Mouse (Mus musculus) myocyte (in vitro differentiated cells): ENCODE results near the gene Hectd1. TPM values are rescaled to one million over a fixed set of nuclear protein-coding genes. Genes with fewer than 3 reads are reported as not detected.
A peak's percentile ranks its signal among the peaks of the same experiment; 100 is the strongest.

Experiments used
- H3K27me3 ChIP-seq: one replicate; pipeline ENCODE4 v1.6.1; 2011; ENCODE audit not compliant: control insufficient read depth, insufficient read depth, insufficient read length
- H3K36me3 ChIP-seq: one replicate; pipeline ENCODE4 v1.6.1; 2011; ENCODE audit not compliant: control insufficient read depth, insufficient read depth
- H3K4me2 ChIP-seq: one replicate; pipeline ENCODE4 v1.6.1; 2011; ENCODE audit warnings: low read depth, control low read depth
- H3K4me3 ChIP-seq: one replicate; pipeline ENCODE4 v1.5.1; 2011; ENCODE audit warnings: mild to moderate bottlenecking, control low read depth, moderate library complexity
- H3K79me2 ChIP-seq: one replicate; pipeline ENCODE4 v1.6.1; 2011; ENCODE audit not compliant: control insufficient read depth, insufficient read depth
- H3ac ChIP-seq: one replicate; pipeline ENCODE4 v1.6.1; 2011; ENCODE audit not compliant: control insufficient read depth, insufficient read length
- CEBPB ChIP-seq: IDR thresholded peaks from 2 replicates; pipeline ENCODE4 v1.6.1; 2011; ENCODE audit warnings: mild to moderate bottlenecking, moderate library complexity; ENCODE audit not compliant: poor library complexity, insufficient read depth, severe bottlenecking
- E2F4 ChIP-seq: IDR thresholded peaks from one replicate; pipeline ENCODE4 v1.6.1; 2011; ENCODE audit warnings: mild to moderate bottlenecking, control low read depth, moderate library complexity; ENCODE audit not compliant: insufficient read depth
- MAX ChIP-seq: IDR thresholded peaks from one replicate; pipeline ENCODE4 v1.6.1; 2011; ENCODE audit warnings: low read depth, mild to moderate bottlenecking, control low read depth
- MYOD1 ChIP-seq, 3 experiments: IDR thresholded peaks; one replicate each; pipeline ENCODE4 v1.6.1; 2011; ENCODE audit warnings: control low read depth in 2 of 3, low read depth in 2 of 3, mild to moderate bottlenecking in 2 of 3, moderate library complexity in 1 of 3; ENCODE audit not compliant: insufficient read length in 2 of 3, control insufficient read depth in 1 of 3
- MYOG ChIP-seq, 3 experiments: IDR thresholded peaks; one replicate each; pipeline ENCODE4 v1.6.1; 2011; ENCODE audit warnings: control low read depth in 2 of 3, low read depth in 2 of 3, mild to moderate bottlenecking in 2 of 3; ENCODE audit not compliant: insufficient read length in 2 of 3, control insufficient read depth in 1 of 3, insufficient read depth in 1 of 3
- POLR2A ChIP-seq: IDR thresholded peaks from one replicate; pipeline ENCODE4 v1.6.1; 2011; ENCODE audit warnings: low read depth, mild to moderate bottlenecking, control low read depth, moderate library complexity; ENCODE audit not compliant: insufficient read length
- POLR2AphosphoS2 ChIP-seq: IDR thresholded peaks from one replicate; pipeline ENCODE4 v1.6.1; 2011; ENCODE audit warnings: low read depth, control low read depth; ENCODE audit not compliant: insufficient read length
- REST ChIP-seq: IDR thresholded peaks from one replicate; pipeline ENCODE4 v1.6.1; 2011; ENCODE audit warnings: mild to moderate bottlenecking, control low read depth, moderate library complexity; ENCODE audit not compliant: insufficient read depth, insufficient read length
- SRF ChIP-seq: IDR thresholded peaks from one replicate; pipeline ENCODE4 v1.6.1; 2011; ENCODE audit warnings: low read depth; ENCODE audit not compliant: control insufficient read depth, insufficient read length
- TCF12 ChIP-seq: IDR thresholded peaks from one replicate; pipeline ENCODE4 v1.6.1; 2011; ENCODE audit warnings: mild to moderate bottlenecking, control low read depth; ENCODE audit not compliant: poor library complexity, insufficient read depth, severe bottlenecking
- TCF3 ChIP-seq: IDR thresholded peaks from one replicate; pipeline ENCODE4 v1.6.1; 2011; ENCODE audit warnings: low read depth, control low read depth; ENCODE audit not compliant: insufficient read length
- USF1 ChIP-seq: IDR thresholded peaks from one replicate; pipeline ENCODE4 v1.6.1; 2011; ENCODE audit warnings: low read depth, mild to moderate bottlenecking, control low read depth, moderate library complexity
- polyA plus RNA-seq: library from polyadenylated mRNA; unstranded; fragments of >200 nt; fragmentation: generic; extraction: Trizol; gene quantifications from one replicate; pipeline ENCODE4 v1.2.1, GENCODE M21; 2012; ENCODE audit warnings: missing spikeins

Hectd1 gene
- polyA plus RNA-seq, 1 experiment, result 15.4 TPM

- no peak overlapping the region for H3K4me2 ChIP-seq
- TF ChIP-seq CEBPB, result no peak
- TF ChIP-seq MAX, result no peak
- no peak for TF ChIP-seq MYOG (IDR thresholded peaks at IDR 0.05; ENCODE audit: control insufficient read depth in 1 of 3, insufficient read depth in 1 of 3, insufficient read length in 2 of 3, low read depth in 2 of 3)
- TF ChIP-seq REST, result no peak
- TF ChIP-seq POLR2A, result no peak
- no peak for TF ChIP-seq POLR2AphosphoS2
- TF ChIP-seq E2F4, result no peak
- no peak for TF ChIP-seq TCF3
- TF ChIP-seq USF1, result no peak
- TF ChIP-seq TCF12, result no peak
- no peak for TF ChIP-seq SRF
- TF ChIP-seq MYOD1 (IDR thresholded peaks at IDR 0.05; ENCODE audit: control insufficient read depth in 1 of 3, insufficient read length in 2 of 3, low read depth in 2 of 3), result no peak
- no peaks in the 10 kb centered on the region for H3K27me3 ChIP-seq
- no peak overlapping the region for H3ac ChIP-seq
- H3K79me2 ChIP-seq, result no peaks in the 10 kb centered on the region
- H3K36me3 ChIP-seq, result no peaks in the 10 kb centered on the region
- no peak overlapping the region for H3K4me3 ChIP-seq
These were observed 116.7 kb downstream of the Hectd1 start for GRCm38 (mm10) chr12:51712685-51713084.

DNA sequence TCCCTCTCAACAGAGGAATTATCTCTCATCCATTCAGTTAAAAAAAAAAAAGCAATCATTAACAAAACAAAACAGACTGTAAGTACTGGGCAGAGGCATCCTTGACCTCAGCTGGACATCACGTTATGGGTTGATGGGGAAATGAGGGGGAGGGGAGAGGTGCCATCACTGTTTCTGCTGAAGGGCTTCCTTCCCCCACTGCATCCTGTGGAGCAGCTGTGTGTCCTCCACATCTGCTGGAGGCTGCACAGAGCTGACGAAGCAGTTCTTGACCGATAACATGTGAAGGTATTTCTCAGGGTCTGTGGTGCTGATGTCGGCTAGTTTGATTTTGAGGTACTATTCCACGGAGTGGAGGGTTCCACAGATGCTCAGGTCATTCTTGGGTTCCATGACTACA is 119.2 kb downstream of the Hectd1 start:
- H3K36me3 ChIP-seq, result no peaks in the 10 kb centered on the region
- H3K27me3 ChIP-seq, result no peaks in the 10 kb centered on the region
- H3K4me2 ChIP-seq, result peak overlapping the region; percentile 67
- TF ChIP-seq USF1, result no peak
- no peak for TF ChIP-seq TCF12
- no peak for TF ChIP-seq E2F4
- peak in 2 of 3 experiments; percentile 51 to 58 for TF ChIP-seq MYOD1 (IDR thresholded peaks at IDR 0.05; ENCODE audit: control insufficient read depth in 1 of 3, insufficient read length in 2 of 3, low read depth in 2 of 3)
- no peak for TF ChIP-seq POLR2A
- TF ChIP-seq CEBPB, result no peak
- no peak overlapping the region for H3K4me3 ChIP-seq
- no peaks in the 10 kb centered on the region for H3K79me2 ChIP-seq
- no peak overlapping the region for H3ac ChIP-seq

DNA sequence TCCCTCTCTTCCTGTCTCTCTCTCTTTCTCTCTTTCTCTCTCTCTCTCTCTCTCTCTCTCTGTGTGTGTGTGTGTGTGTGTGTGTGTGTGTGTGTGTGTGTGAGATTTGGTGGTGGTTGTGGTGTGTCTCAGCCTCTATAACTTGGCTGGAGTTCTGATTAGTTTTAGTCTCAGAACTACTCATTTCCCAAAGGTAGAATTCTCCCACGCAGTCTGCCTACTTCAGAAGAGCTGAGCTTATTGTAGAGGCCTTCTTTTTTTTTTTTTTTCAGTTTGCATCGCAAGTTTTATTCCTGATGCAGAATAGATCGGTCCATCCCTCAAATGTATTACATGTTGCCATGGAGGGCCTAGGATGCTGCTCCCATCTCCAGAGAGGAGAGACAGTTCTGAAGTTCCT is 119.6 kb downstream of the Hectd1 start:
- H3K36me3 ChIP-seq, result no peaks in the 10 kb centered on the region
- TF ChIP-seq POLR2A (no peak), REST (no peak), TCF3 (no peak), E2F4 (no peak), POLR2AphosphoS2 (no peak), SRF (no peak), TCF12 (no peak)
- H3K4me2 ChIP-seq, result peak overlapping the region; percentile 67
- no peak overlapping the region for H3ac ChIP-seq
- H3K27me3 ChIP-seq, result no peaks in the 10 kb centered on the region
- H3K79me2 ChIP-seq, result no peaks in the 10 kb centered on the region
- no peak overlapping the region for H3K4me3 ChIP-seq

- peak overlapping the region; percentile 67 for H3K4me2 ChIP-seq
- H3K79me2 ChIP-seq, result no peaks in the 10 kb centered on the region
- H3K4me3 ChIP-seq, result no peak overlapping the region
- H3K36me3 ChIP-seq, result no peaks in the 10 kb centered on the region
- no peaks in the 10 kb centered on the region for H3K27me3 ChIP-seq
- no peak for TF ChIP-seq REST
- peak; percentile 83 for TF ChIP-seq TCF12
- no peak for TF ChIP-seq E2F4
- no peak for TF ChIP-seq MAX
- peak; percentile 16 for TF ChIP-seq POLR2A
- TF ChIP-seq MYOD1 (IDR thresholded peaks at IDR 0.05; ENCODE audit: control insufficient read depth in 1 of 3, insufficient read length in 2 of 3, low read depth in 2 of 3), result peak; percentile 54 to 96 (median 95)
- TF ChIP-seq MYOG (IDR thresholded peaks at IDR 0.05; ENCODE audit: control insufficient read depth in 1 of 3, insufficient read depth in 1 of 3, insufficient read length in 2 of 3, low read depth in 2 of 3), result peak; percentile 61 to 94 (median 72)
- no peak for TF ChIP-seq CEBPB
- TF ChIP-seq TCF3, result peak; percentile 62
- no peak for TF ChIP-seq USF1
- TF ChIP-seq SRF, result no peak
- TF ChIP-seq POLR2AphosphoS2, result no peak
- no peak overlapping the region for H3ac ChIP-seq
These were observed 120.2 kb downstream of the Hectd1 start for GRCm38 (mm10) chr12:51708941-51709686.

GRCm38 (mm10) chr12:51706673-51707235 is 122.6 kb downstream of the Hectd1 start:
- no peaks in the 10 kb centered on the region for H3K36me3 ChIP-seq
- no peak overlapping the region for H3K4me2 ChIP-seq
- H3ac ChIP-seq, result no peak overlapping the region
- no peaks in the 10 kb centered on the region for H3K27me3 ChIP-seq
- H3K79me2 ChIP-seq, result no peaks in the 10 kb centered on the region
- TF ChIP-seq USF1 (peak; percentile 79), POLR2AphosphoS2 (no peak), TCF12 (no peak)
- no peak overlapping the region for H3K4me3 ChIP-seq
